Mouse (Mus musculus): Measurements from ENCODE around the gene Apoc3.

GRCm38 (mm10) chr9:46199609-46200008 is 35.8 kb downstream of the Apoc3 start:
- TF ChIP-seq HCFC1 (IDR thresholded peaks at IDR 0.05; ENCODE audit: borderline replicate concordance, insufficient read depth, low read length) (no peak), CHD2 (IDR thresholded peaks at IDR 0.05; ENCODE audit: low read depth, low read length) (no peak), ZNF384 (IDR thresholded peaks at IDR 0.05; ENCODE audit: low read depth, low read length) (no peak), ZC3H11A (IDR thresholded peaks at IDR 0.05; ENCODE audit: borderline replicate concordance, low read depth, low read length) (no peak)
